Mouse (Mus musculus) liver, postnatal 0 days (tissue): ENCODE measurements around the gene Cpxm2. TPM values are rescaled to one million over a fixed set of nuclear protein-coding genes. Genes with fewer than 3 reads are reported as not detected.

Source experiments
- ATAC-seq: fragments of 200-750 bp; cut with Nextera tagmentation; 2 replicates; pipeline ENCODE4 v1.8.0; 2017; ENCODE audit warnings: mild to moderate bottlenecking, moderate library complexity
- DNase-seq: peaks from one replicate; pipeline ENCODE4 v3.0.0-alpha.2; 2016
- H3K27ac ChIP-seq: fragments of 300-500 bp; sonication (generic); 2 replicates; pipeline ENCODE4 v1.5.1; 2014; ENCODE audit warnings: antibody characterized with exemption, moderate library complexity, mild to moderate bottlenecking, low read depth
- H3K27me3 ChIP-seq: fragments of 300-500 bp; sonication (generic); 2 replicates; pipeline ENCODE4 v1.6.1; 2014; ENCODE audit warnings: low read length, control low read depth, mixed read lengths; ENCODE audit not compliant: insufficient read depth
- H3K36me3 ChIP-seq: fragments of 300-500 bp; sonication (generic); replicated peaks from 2 replicates; pipeline ENCODE4 v1.6.1; 2014; ENCODE audit warnings: mild to moderate bottlenecking, control low read depth, low read length, moderate library complexity, mixed read lengths; ENCODE audit not compliant: insufficient read depth
- H3K4me1 ChIP-seq: fragments of 300-500 bp; sonication (generic); 2 replicates; pipeline ENCODE4 v1.6.1; 2014; ENCODE audit warnings: antibody characterized with exemption, mild to moderate bottlenecking, control low read depth; ENCODE audit not compliant: insufficient read depth
- H3K4me2 ChIP-seq: fragments of 300-500 bp; sonication (generic); 2 replicates; pipeline ENCODE4 v1.6.1; 2014; ENCODE audit warnings: low read depth, mild to moderate bottlenecking, low read length, moderate library complexity, mixed read lengths
- H3K4me3 ChIP-seq: fragments of 300-500 bp; sonication (generic); 2 replicates; pipeline ENCODE4 v1.5.1; 2014; ENCODE audit warnings: low read depth, low read length
- H3K9ac ChIP-seq: fragments of 300-500 bp; sonication (generic); replicated peaks from 2 replicates; pipeline ENCODE4 v1.6.1; 2014; ENCODE audit warnings: mild to moderate bottlenecking, moderate library complexity
- H3K9me3 ChIP-seq: fragments of 300-500 bp; sonication (generic); 2 replicates; pipeline ENCODE4 v1.6.1; 2016; ENCODE audit warnings: mild to moderate bottlenecking, control low read depth, low read length, mixed read lengths
- CTCF ChIP-seq: sonication (generic); IDR thresholded peaks from 2 replicates; pipeline ENCODE4 v1.5.1; 2016; ENCODE audit warnings: antibody characterized with exemption, low read depth
- EP300 ChIP-seq: IDR thresholded peaks from 2 replicates; pipeline ENCODE4 v1.6.1; 2016; ENCODE audit warnings: antibody characterized with exemption, low read depth, mild to moderate bottlenecking
- WGBS: fragments of 180-500 bp; shearing (Covaris S2); extraction: QIAGEN DNeasy Blood & Tissue Kit; methylation state at CpG from one replicate; pipeline ENCODE4 v1.1.7; 2014; ENCODE audit not compliant: insufficient replicate concordance; 5-methylcytosine and 5-hydroxymethylcytosine counted together
- polyA plus RNA-seq: library from polyadenylated mRNA; unstranded; fragments of >200 nt; fragmentation: Nextera tagmentation; extraction: Ambion mirVana; gene quantifications from 2 replicates; pipeline ENCODE4 v1.2.1, GENCODE M21; 2015

Cpxm2 gene
- polyA plus RNA-seq, 1 experiment from 2014 or later: 0.56 TPM

DNA sequence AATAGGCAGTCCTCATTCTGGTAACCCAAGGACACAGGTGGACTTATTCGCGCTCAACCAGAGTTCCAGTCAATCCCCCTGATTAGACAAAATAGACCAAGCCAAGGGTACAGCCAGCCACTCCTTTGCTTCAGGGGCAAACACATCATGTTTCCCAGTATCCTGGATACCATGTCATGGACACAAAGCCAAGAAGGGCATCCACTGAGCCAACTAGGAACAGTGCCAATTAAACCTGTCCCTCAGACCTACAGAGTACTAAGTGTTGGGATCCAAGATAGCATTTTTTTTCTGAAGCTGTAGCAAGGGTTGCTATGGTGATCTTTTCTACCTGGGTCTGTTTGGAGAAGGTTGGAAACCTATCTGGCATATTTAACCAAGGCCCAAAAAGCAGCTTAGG, 39.1 kb upstream of the Cpxm2 start:
- H3K4me3 ChIP-seq: no peak overlapping the region
- WGBS: 83% methylated on average over 2 of the region's 2 CpGs
- H3K4me2 ChIP-seq: no peak overlapping the region
- no peaks in the 10 kb centered on the region for H3K36me3 ChIP-seq
- ATAC-seq (no peak), DNase-seq (no peak)
- no peaks in the 10 kb centered on the region for H3K4me1 ChIP-seq
- TF ChIP-seq CTCF (no peak), EP300 (no peak)
- H3K9ac ChIP-seq: no peak overlapping the region
- H3K9me3 ChIP-seq: no peaks in the 10 kb centered on the region
- H3K27me3 ChIP-seq: no peaks in the 10 kb centered on the region
- H3K27ac ChIP-seq: no peak overlapping the region

DNA sequence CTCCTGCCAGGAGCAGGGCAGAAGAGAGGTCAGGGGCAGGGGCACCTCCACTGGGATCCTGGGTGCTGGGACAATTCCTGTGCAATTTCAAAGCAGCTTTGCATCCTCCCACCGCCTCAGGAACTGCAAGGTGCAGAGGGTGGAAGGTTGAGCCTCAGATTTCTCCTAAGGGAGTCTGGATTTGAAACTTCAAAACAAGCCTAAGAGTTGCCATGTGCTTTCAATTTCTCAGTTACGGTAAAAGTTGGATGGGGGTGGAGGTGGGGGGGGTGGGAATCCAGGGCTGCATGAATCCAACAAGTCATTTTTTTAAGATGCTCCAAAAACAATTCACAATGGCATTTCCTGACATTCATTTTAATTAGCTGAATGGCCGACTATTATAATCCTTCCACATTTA, 32.9 kb upstream of the Cpxm2 start:
- no peak overlapping the region for H3K9ac ChIP-seq
- H3K4me2 ChIP-seq: no peak overlapping the region
- H3K4me3 ChIP-seq: no peak overlapping the region
- ATAC-seq (no peak), DNase-seq (no peak)
- no peaks in the 10 kb centered on the region for H3K4me1 ChIP-seq
- no peak for TF ChIP-seq CTCF
- TF ChIP-seq EP300: no peak
- H3K27ac ChIP-seq: no peak overlapping the region
- H3K9me3 ChIP-seq: no peaks in the 10 kb centered on the region
- H3K36me3 ChIP-seq: no peaks in the 10 kb centered on the region
- H3K27me3 ChIP-seq: no peaks in the 10 kb centered on the region
- 65% methylated on average over 3 of the region's 3 CpGs for WGBS

DNA sequence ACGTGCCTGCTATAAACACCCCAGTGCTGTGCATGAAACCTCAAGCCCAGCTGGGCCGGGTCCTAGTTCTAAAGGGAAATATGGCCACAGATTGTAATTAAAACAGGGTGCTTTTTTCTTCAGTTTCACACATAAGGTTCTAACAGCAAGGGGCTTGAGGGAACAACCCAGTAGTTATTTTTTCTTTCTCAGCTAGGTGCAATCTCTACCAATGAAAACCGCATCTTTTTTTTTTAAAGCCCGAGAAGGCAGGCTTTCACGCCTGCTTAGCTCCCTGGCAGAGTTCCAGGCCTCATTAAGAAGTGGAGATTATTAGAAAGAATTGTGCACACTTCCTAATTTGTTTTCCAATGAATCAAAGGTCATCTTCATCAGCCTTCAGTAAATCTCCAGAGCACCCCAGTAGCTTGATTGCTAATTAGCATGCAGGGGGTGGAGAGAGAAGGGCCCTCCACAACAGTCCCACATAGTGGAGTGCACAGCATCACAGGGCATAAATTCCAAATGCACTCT, 29.4 kb upstream of the Cpxm2 start:
- Histone ChIP-seq H3K27ac (no peak overlapping the region), H3K4me3 (no peak overlapping the region), H3K9ac (no peak overlapping the region), H3K4me2 (no peak overlapping the region), H3K4me1 (no peaks in the 10 kb centered on the region), H3K36me3 (no peaks in the 10 kb centered on the region), H3K9me3 (no peaks in the 10 kb centered on the region), H3K27me3 (no peaks in the 10 kb centered on the region)
- TF ChIP-seq CTCF (no peak), EP300 (no peak)
- WGBS: 59% methylated on average over 5 of the region's 5 CpGs
- DNase-seq: no peak
- ATAC-seq: no peak

DNA sequence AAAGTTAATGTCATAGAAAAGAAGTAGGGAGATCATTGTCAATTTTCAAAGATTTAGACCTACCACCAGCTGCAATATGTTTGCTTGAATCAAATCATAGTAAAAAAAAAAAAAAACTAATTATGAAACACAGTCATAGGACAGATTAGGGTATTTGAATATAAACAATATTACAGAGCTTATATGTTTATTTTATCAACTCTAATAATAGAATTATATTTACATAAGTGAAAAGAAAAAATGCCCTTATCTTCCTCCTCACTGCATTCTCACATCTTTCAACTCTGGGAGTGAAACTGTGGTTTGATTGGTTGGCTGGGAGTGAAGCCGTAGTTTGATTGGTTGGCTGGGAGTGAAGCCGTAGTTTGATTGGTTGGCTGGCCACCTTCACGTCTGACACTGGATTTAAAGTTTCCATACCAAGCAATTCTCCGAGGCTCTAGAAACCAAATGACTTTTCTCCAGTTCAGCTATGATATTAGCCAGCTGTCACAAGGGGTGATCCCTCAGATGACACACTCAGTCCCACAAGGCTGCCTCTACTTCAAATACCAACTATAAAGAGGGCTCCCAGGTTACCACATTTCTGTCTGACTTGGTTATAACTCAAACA, 27.2 kb upstream of the Cpxm2 start:
- no peak for ATAC-seq

DNA sequence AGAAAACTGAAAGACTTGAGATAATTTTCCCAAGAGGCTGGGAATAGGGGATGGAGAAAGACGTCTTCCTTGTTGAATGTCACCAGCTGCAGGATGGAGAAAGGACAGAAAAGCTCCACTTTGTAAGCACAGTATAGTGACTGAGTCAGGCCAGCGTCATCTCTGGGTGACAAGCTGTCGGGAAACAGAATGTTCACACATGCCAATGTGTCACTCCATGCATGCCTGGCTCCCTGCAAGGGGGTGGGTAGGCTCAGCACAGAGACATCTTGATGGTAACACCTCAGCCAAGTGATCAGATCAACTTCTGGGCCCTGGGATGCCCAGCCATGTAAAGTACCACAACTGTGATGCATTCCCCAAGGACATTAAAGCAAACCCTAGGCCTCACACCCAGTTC, 26.5 kb upstream of the Cpxm2 start:
- no peak for DNase-seq

More for the DNA sequence above, 27.2 kb upstream of the Cpxm2 start:
- no peak overlapping the region for H3K9ac ChIP-seq
- H3K4me1 ChIP-seq: no peaks in the 10 kb centered on the region
- TF ChIP-seq CTCF: no peak
- TF ChIP-seq EP300: no peak
- no peak overlapping the region for H3K27ac ChIP-seq
- H3K36me3 ChIP-seq: no peaks in the 10 kb centered on the region
- no peak overlapping the region for H3K4me2 ChIP-seq
- 74% methylated on average over 4 of the region's 4 CpGs for WGBS
- H3K9me3 ChIP-seq: no peaks in the 10 kb centered on the region
- no peak for DNase-seq
- no peak overlapping the region for H3K4me3 ChIP-seq
- no peaks in the 10 kb centered on the region for H3K27me3 ChIP-seq

DNA sequence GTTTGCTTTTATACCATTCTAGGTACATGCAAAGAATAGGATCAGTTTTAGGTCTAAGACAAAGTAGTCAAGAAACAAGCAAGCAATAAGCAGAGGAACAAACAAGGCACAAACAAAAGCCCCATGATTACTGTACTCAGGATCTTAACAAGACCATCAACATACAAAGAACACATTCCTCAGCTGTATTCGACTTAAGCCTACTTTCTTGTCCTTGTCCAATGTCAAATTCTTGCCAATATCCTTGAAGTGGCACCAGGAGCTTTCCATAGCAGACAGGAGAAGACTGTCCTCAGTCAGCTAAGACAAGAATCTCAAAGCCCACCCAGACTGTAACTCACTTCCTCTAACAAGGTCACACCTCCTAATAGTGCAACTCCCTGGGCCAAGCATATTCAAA, 24.5 kb upstream of the Cpxm2 start:
- Histone ChIP-seq H3K27me3 (no peaks in the 10 kb centered on the region), H3K4me1 (no peaks in the 10 kb centered on the region), H3K36me3 (no peaks in the 10 kb centered on the region), H3K9ac (no peak overlapping the region), H3K4me2 (no peak overlapping the region), H3K9me3 (no peaks in the 10 kb centered on the region), H3K4me3 (no peak overlapping the region), H3K27ac (no peak overlapping the region)
- TF ChIP-seq CTCF (no peak), EP300 (no peak)
- WGBS: 26% methylated on average over 1 of the region's 1 CpGs
- ATAC-seq (no peak), DNase-seq (no peak)

More for the DNA sequence above, 26.5 kb upstream of the Cpxm2 start:
- no peak overlapping the region for H3K9ac ChIP-seq
- 67% methylated on average over 3 of the region's 3 CpGs for WGBS
- no peak overlapping the region for H3K27ac ChIP-seq
- H3K9me3 ChIP-seq: no peaks in the 10 kb centered on the region
- H3K4me3 ChIP-seq: no peak overlapping the region
- H3K4me2 ChIP-seq: no peak overlapping the region
- no peaks in the 10 kb centered on the region for H3K36me3 ChIP-seq
- no peaks in the 10 kb centered on the region for H3K27me3 ChIP-seq
- H3K4me1 ChIP-seq: no peaks in the 10 kb centered on the region
- TF ChIP-seq CTCF: no peak
- TF ChIP-seq EP300: no peak
- no peak for ATAC-seq

DNA sequence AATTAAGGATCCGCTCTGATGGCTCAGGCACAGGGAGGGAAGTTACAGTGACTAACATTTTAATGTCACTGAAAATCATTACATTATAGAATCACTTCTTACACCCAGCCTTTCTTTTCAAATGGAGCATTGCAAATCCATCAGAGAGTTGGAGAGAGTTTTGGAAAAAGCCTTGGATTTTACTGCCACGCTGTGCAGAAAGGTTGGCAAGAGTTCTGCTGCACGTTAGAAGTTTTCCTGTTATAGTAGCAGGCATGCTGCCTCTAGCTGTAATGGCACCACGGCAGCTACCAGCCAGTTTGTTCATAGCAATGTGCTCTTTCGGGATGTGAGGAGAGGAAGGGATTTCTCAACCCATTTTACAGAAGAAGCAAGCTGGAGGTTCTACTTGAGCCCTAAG, 20.2 kb upstream of the Cpxm2 start:
- H3K36me3 ChIP-seq: no peaks in the 10 kb centered on the region
- no peak overlapping the region for H3K9ac ChIP-seq
- H3K4me2 ChIP-seq: no peak overlapping the region
- H3K4me3 ChIP-seq: no peak overlapping the region
- DNase-seq (no peak), ATAC-seq (no peak)
- 81% methylated on average over 5 of the region's 5 CpGs for WGBS
- no peak for TF ChIP-seq CTCF
- H3K27me3 ChIP-seq: no peaks in the 10 kb centered on the region
- no peaks in the 10 kb centered on the region for H3K9me3 ChIP-seq
- H3K4me1 ChIP-seq: no peaks in the 10 kb centered on the region
- H3K27ac ChIP-seq: no peak overlapping the region
